In genomic region chr2:49745094-49745781, GRCm38 (mm10) we compare ENCODE assay signal across 9 mouse cellular contexts. TPM values are rescaled to one million over a fixed set of nuclear protein-coding genes. Genes with fewer than 3 reads are reported as not detected.
DNase-seq lines count a peak whose midpoint lies in the region; ATAC-seq lines count a peak whose summit lies in the region.
"Had no signal": no experiment of that assay in that cellular context is flagged by ENCODE, and none has a peak within 500 bp of the region (broad histone marks: within the 10 kb centered on the region; RNA-seq: fewer than 3 reads in every experiment).

No protein-coding gene starts in this region.

- no peak overlapping the region for H3K4me2 ChIP-seq in hindbrain, embryonic 11.5 days (replicated peaks; ENCODE audit: low read depth, low read length)
- H3K4me2 ChIP-seq: limb, embryonic 15.5 days had no signal

- peak; percentile 39; the same call in 1 of the 2 replicates for ATAC-seq in hindbrain, embryonic 11.5 days (ENCODE audit: low FRiP score)
- ATAC-seq in megakaryocyte-erythroid progenitor cell, adult 5-6 weeks (replicated peaks; ENCODE audit: low FRiP score, low TSS enrichment, poor library complexity, severe bottlenecking), result no peak

- H3K36me3 ChIP-seq in hindbrain, embryonic 11.5 days (ENCODE audit: control insufficient read depth, insufficient read depth, low read length), result 0 out of 2 replicates have a peak, but pooled peaks cover 5% of the 10 kb centered on the region
- peaks cover 98% of the 10 kb centered on the region for H3K36me3 ChIP-seq in hindbrain, embryonic 10.5 days
- H3K36me3 ChIP-seq in limb, embryonic 10.5 days, result peaks cover 60% of the 10 kb centered on the region
- H3K36me3 ChIP-seq: limb, embryonic 15.5 days had no signal

- no peaks in the 10 kb centered on the region for H3K27me3 ChIP-seq in hindbrain, embryonic 11.5 days (ENCODE audit: control insufficient read depth, insufficient read depth, low read length)
- no peaks in the 10 kb centered on the region for H3K27me3 ChIP-seq in hindbrain, embryonic 10.5 days (ENCODE audit: insufficient read depth, poor library complexity, severe bottlenecking)
- H3K27me3 ChIP-seq in limb, embryonic 10.5 days (ENCODE audit: low read depth, poor library complexity, severe bottlenecking), result no peaks in the 10 kb centered on the region
- H3K27me3 ChIP-seq: limb, embryonic 15.5 days had no signal

- no peaks in the 10 kb centered on the region for H3K4me1 ChIP-seq in hindbrain, embryonic 11.5 days (replicated peaks; ENCODE audit: control insufficient read depth, insufficient read depth, low read length)
- peaks cover 39% of the 10 kb centered on the region for H3K4me1 ChIP-seq in hindbrain, embryonic 10.5 days (replicated peaks)
- H3K4me1 ChIP-seq in limb, embryonic 10.5 days, result peaks cover 56% of the 10 kb centered on the region

- H3K4me3 ChIP-seq in hindbrain, embryonic 11.5 days (ENCODE audit: low read depth, low read length), result no peak overlapping the region
- no peak overlapping the region for H3K4me3 ChIP-seq in hindbrain, embryonic 10.5 days
- H3K4me3 ChIP-seq in limb, embryonic 10.5 days, result no peak overlapping the region
- H3K4me3 ChIP-seq: limb, embryonic 15.5 days had no signal

- no peak overlapping the region for H3K9ac ChIP-seq in hindbrain, embryonic 11.5 days (ENCODE audit: low read depth, low read length)
- H3K9ac ChIP-seq: limb, embryonic 15.5 days had no signal

- H3K9me3 ChIP-seq in hindbrain, embryonic 11.5 days (ENCODE audit: control insufficient read depth, low read length), result no peaks in the 10 kb centered on the region
- no peaks in the 10 kb centered on the region for H3K9me3 ChIP-seq in hindbrain, embryonic 10.5 days
- H3K9me3 ChIP-seq in limb, embryonic 10.5 days (replicated peaks), result no peaks in the 10 kb centered on the region
- H3K9me3 ChIP-seq: limb, embryonic 15.5 days had no signal

- 0 out of 2 replicates have a peak overlapping the region, but pooled peaks have one; percentile 3 for H3K27ac ChIP-seq in hindbrain, embryonic 11.5 days (ENCODE audit: low read depth, low read length)
- H3K27ac ChIP-seq in hindbrain, embryonic 10.5 days, result no peak overlapping the region; the same call in 1 of the 2 replicates
- 0 out of 2 replicates have a peak overlapping the region, but pooled peaks have one; percentile 14 for H3K27ac ChIP-seq in limb, embryonic 10.5 days

- WGBS in hindbrain, embryonic 11.5 days, result 73% methylated on average over 14 of the region's 14 CpGs
- 72% methylated on average over 14 of the region's 14 CpGs for WGBS in hindbrain, embryonic 10.5 days
- WGBS in limb, embryonic 10.5 days, result 78% methylated on average over 14 of the region's 14 CpGs

- no peak for DNase-seq in hindbrain, embryonic 11.5 days (ENCODE audit: low spot score)
- DNase-seq in hindbrain, embryonic 10.5 days (ENCODE audit: low spot score), result no peak
- DNase-seq in ZHBTc4 (ENCODE audit: low read depth, low spot score), result peak; percentile 44
- peak; percentile 84 to 89 for DNase-seq in cerebellum, postnatal 25 days
- no peak for DNase-seq in limb, embryonic 10.5 days (ENCODE audit: low spot score)
- no peak for DNase-seq in embryo, embryonic 10.5 days (ENCODE audit: low spot score)
- DNase-seq in urinary bladder, adult 18-20 months (ENCODE audit: low spot score in 2 of 2), result no peak

RNA-seq across cellular contexts. Expression of gene Lypd6b, which starts 42.2 kb away (rescaled TPM):
- 1.5 and 2.1 TPM in 2 replicates for polyA plus RNA-seq in hindbrain, embryonic 11.5 days (2014; fragmentation: Nextera tagmentation; extraction: Ambion mirVana)
- 1.6 and 1.8 TPM in 2 replicates for polyA plus RNA-seq in hindbrain, embryonic 10.5 days (2016; fragmentation: Nextera tagmentation; extraction: Ambion mirVana)
- polyA plus RNA-seq in limb, embryonic 10.5 days (2016; fragmentation: Nextera tagmentation; extraction: Ambion mirVana), result 3.8 and 3.9 TPM in 2 replicates
- not detected in 2 replicates for total RNA-seq in megakaryocyte-erythroid progenitor cell, adult 5-6 weeks (2014; fragmentation: Nextera tagmentation)
- 0.95 TPM in 1 of 2 replicates, not detected in the other for total RNA-seq in megakaryocyte-erythroid progenitor cell, adult 5-6 weeks (2017)

Comparison
In these comparisons a context has a peak if more than half of its experiments do, and no peak if none do; other contexts are left out.
1. DNase-seq: peak in ZHBTc4 (single experiment) and cerebellum, postnatal 25 days (2 of 2); none in hindbrain, embryonic 11.5 days (single experiment), hindbrain, embryonic 10.5 days (single experiment), limb, embryonic 10.5 days (single experiment), embryo, embryonic 10.5 days (single experiment) and urinary bladder, adult 18-20 months (0 of 2).